Mouse (Mus musculus) stomach, postnatal 0 days (tissue): Measurements from ENCODE around the gene Nat8f6.

Experiments
- CTCF ChIP-seq: IDR thresholded peaks from 2 replicates; pipeline ENCODE4 v1.5.1; 2016; ENCODE audit warnings: antibody characterized with exemption, low read depth, mild to moderate bottlenecking, moderate library complexity
- EP300 ChIP-seq: optimal IDR thresholded peaks from 2 replicates; pipeline ENCODE3; 2016; ENCODE audit warnings: antibody characterized with exemption

DNA sequence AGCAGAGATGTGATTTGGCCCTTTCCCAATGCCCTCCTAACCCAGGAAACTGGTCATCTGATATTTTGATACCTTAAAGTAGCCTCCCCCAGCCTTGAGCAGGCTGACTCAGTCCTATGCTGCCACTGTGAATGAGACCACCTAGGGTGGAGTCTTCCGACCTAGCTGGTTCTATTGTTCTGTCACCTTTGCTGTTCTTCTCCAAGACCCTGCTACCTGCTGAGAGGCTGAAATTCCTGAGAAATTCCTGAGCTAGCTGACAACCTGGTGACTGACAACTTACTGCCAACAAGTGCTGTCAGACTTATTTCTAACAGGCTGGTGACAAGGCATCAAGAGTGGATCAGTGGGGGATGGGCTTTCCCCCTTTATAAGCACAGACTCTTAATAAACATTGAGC is 2.4 kb downstream of the Nat8f6 start:
- TF ChIP-seq CTCF (no peak), EP300 (no peak)
